Mouse (Mus musculus): Measurements from ENCODE around the gene Gja5. TPM values are rescaled to one million over a fixed set of nuclear protein-coding genes. Genes with fewer than 3 reads are reported as not detected.

Gja5 gene
- total RNA-seq, 2 experiments from 2014 or later, result 0.70 to 0.75 TPM

DNA sequence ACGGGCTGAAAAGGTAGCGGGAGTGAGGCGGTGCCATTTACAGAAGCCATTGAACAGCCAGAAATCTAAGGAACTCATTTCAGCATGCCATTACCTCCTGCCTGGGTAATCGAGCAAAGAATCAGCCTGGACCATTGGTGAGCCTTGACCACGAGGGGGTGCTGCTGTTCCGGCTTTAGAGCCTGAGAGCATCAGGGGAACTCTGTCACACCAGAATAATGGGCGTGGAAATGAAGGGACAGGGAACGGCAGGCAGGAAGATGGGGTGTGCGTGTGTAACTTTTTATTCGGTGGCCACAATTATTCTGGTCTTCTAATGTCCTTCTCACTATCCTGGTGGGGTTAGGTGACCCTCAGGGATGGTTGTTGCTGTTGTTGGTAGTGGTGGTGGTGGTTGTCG is 34.2 kb downstream of the Gja5 start:
- no peak overlapping the region for H3K27ac ChIP-seq
- intact Hi-C loops (cut with DNase I), result loop anchor here (1.0 to 2.0 kb wide), 3 partner anchors 138 to 400 kb away; no protein-coding TSS in a partner anchor
- TF ChIP-seq CTCF (IDR thresholded peaks at IDR 0.05), result peak; percentile 85
- DNase-seq (ENCODE audit: extremely low spot score in 1 of 2, low spot score in 2 of 2), result peak; percentile 88 to 91
- H3K4me3 ChIP-seq, result peak overlapping the region; percentile 17; the same call in 1 of the 2 replicates

DNA sequence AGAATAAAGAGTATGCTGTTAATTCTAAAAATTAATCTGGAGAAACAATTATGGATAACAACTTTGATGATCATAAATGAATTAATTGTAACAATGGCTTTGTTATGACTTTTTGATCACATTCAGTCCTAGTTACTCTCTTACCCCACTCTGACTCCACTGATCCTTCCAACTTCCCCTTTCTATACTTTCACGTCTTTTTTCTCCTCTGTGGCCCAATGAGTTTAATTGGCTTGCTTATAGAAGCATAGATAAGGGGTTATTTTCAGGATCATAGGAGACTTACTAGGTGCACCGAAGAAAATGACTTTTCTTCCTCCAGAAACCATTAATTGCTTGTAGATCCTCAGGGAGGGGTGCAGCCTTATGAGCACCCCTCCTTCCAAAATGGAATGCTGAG is 38.2 kb downstream of the Gja5 start:
- Histone ChIP-seq H3K27ac (no peak overlapping the region), H3K4me3 (no peak overlapping the region)
- intact Hi-C loops (cut with DNase I), result loop anchor here (10.0 kb wide), 1 partner anchor 1462 kb away; no protein-coding TSS in a partner anchor
- DNase-seq (ENCODE audit: extremely low spot score in 1 of 2, low spot score in 2 of 2), result no peak
- TF ChIP-seq CTCF (IDR thresholded peaks at IDR 0.05), result no peak

DNA sequence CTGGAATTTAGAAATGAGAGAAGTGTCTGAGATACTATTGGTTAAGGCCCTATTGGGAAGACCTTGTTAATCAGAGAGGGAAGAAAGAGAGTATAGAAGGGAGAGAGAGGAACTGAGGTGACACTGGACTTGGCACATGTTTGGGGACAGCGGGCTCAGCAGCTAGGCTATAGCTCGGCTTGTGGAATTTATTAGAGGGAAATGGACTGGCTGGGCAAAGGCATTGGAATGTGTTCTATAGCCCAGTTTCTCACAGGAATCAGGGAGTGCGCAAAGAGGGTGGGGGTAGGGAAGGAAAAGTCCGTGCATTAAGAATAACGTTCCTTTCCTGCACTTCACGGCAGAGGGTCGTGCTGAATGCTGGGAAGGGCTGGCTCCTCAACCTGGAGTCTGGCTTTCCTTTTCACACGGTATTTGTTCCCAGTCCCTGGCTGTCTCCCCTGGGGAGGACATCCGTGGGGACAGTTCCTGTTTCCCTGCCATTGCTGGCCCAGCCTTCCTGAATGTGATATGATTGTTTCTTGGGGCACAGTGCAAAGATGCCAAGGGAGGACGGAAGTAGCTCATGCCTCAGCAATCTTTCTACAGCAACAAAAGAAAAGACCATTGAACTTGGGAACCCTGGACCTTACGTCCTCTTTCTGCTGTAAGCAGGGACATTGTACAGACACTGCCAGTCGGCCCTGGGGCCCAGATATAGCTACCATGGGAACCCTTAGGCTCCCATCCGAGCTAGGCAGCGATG is 49.2 kb downstream of the Gja5 start:
- intact Hi-C loops (cut with DNase I), result no loop called here
- no peak for TF ChIP-seq CTCF (IDR thresholded peaks at IDR 0.05)
- no peak overlapping the region for H3K27ac ChIP-seq
- DNase-seq (ENCODE audit: extremely low spot score in 1 of 2, low spot score in 2 of 2), result no peak
- no peak overlapping the region for H3K4me3 ChIP-seq

DNA sequence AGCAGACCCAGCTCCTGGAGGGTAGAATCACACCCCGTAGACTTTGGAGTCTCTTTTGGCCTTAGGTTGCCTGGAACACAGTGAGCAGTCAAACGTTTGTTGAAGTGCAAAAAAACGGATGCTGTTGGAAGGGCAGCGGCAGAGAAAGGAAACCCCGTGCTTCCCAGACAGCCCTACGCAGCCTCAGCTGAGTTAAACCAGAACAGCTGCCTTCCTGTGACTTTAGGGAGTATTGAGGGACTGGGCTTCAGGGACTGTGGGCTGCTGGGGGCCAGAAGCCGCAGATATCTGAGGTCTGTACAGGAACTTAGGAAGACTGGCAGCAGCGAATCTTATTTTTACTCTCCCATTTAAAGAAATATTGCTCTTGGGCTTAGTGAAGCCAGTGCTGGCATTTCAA is 56.1 kb downstream of the Gja5 start:
- no peak for DNase-seq (ENCODE audit: extremely low spot score in 1 of 2, low spot score in 2 of 2)
- no peak overlapping the region for H3K4me3 ChIP-seq
- TF ChIP-seq CTCF (IDR thresholded peaks at IDR 0.05), result no peak
- intact Hi-C loops (cut with DNase I), result no loop called here
- no peak overlapping the region for H3K27ac ChIP-seq

DNA sequence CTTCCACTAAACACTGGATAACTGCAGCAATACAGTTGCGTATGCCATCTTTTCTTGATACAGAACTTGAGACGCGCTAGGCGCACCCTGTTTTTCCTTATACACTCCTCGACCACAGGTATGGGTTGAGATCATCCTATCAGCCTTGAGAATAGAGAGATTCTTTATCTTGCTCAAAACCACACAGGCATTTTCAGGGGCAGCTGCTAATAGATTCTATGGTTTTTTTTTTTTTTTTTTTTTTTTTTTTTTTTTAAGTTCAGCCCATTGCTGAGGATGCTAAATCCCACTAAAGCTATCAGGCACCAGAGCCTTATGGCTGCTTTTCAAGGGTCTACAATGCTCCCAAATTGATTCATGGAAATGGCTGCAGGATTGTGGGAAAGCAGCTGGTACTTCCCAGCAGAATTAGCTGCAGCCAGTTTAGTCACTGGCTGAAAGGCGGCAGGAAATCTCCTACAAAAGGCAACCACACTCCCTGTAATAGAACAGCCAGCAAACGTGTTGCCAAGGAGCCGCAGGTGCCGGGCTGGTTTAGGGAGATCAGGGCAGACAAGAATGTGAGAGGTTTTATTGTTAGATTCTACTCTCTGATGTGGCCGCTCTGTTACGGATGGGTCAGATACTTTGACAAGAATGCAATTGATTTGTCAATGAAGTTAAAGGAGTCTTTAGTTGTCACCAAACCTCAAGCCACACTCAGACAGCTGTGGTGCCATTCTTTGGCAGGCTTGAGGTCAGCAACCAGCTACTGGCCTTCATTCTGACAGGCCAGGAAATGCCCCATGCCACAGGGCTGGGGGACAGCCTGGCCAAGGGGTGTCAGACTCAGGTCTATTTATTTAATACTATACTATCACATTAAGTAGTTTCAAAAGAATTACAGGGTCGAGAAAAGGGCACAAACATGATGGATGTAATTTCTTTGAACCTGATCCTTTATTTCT is 58.9 kb downstream of the Gja5 start:
- TF ChIP-seq CTCF (IDR thresholded peaks at IDR 0.05), result no peak

DNA sequence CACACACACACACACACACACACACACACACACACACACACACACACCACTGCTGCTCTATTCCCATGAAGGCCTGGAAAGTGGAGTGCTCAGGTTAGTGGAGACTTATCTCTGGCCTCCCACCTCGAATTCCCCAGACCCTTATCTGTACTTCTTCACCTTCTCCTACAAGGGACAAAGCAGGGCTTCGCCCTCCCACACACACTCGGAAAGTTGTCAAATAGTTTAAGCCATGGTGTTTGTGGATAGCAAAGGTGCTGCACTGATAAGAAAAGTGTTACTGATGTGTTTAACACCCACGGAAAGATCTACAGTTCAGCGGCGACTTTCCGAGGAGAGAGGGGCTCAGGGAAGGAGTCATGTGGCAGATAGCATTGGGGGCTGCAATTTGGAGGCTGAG is 66.5 kb downstream of the Gja5 start:
- TF ChIP-seq CTCF (IDR thresholded peaks at IDR 0.05), result no peak
- DNase-seq (ENCODE audit: extremely low spot score in 1 of 2, low spot score in 2 of 2), result no peak
- Histone ChIP-seq H3K4me3 (no peak overlapping the region), H3K27ac (no peak overlapping the region)
- intact Hi-C loops (cut with DNase I), result no loop called here

More for the DNA sequence above, 58.9 kb downstream of the Gja5 start:
- Histone ChIP-seq H3K4me3 (no peak overlapping the region), H3K27ac (no peak overlapping the region)
- intact Hi-C loops (cut with DNase I), result no loop called here
- DNase-seq (ENCODE audit: extremely low spot score in 1 of 2, low spot score in 2 of 2), result no peak

DNA sequence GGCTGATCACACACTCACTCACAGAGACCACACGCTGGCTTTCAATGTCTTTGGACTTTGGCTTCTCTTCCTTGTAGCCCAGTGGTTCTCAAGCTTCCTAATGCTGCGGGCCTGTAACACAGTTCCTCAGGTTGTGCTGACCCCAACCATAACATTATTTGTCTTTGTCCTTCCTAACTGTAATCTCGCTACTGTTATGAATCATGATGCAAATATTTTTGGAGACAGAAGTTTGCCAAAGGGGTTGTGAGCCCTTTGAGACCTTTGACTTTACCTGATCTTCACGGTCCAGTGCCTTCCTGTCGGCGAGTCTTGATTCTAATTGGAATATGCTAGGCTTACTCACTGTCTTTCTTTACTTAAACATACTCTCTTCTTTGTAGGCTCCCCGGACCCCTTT is 70.0 kb downstream of the Gja5 start:
- no peak overlapping the region for H3K27ac ChIP-seq
- TF ChIP-seq CTCF (IDR thresholded peaks at IDR 0.05), result no peak
- no peak overlapping the region for H3K4me3 ChIP-seq
- intact Hi-C loops (cut with DNase I), result no loop called here
- DNase-seq (ENCODE audit: extremely low spot score in 1 of 2, low spot score in 2 of 2), result no peak

DNA sequence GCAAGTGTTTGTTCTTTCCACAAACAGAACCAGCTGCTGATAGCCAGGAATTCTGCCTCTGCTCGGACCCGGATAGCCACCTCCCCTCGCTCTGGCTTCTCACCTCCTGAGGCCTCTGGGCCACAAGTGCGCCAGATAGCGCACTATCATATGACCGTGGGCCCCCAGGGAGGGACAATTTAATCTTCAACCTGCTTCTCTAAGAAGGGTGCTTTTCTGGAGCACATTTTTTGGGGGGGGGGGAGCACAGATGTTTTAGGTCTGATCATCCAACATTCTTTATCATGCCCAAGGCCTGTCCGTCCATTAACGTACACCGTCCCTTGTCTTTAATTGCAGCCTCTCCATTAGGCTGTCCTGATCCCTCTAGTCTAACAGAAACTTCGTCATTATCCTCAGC is 71.1 kb downstream of the Gja5 start:
- TF ChIP-seq CTCF (IDR thresholded peaks at IDR 0.05), result no peak
- intact Hi-C loops (cut with DNase I), result no loop called here
- DNase-seq (ENCODE audit: extremely low spot score in 1 of 2, low spot score in 2 of 2), result no peak
- no peak overlapping the region for H3K27ac ChIP-seq
- H3K4me3 ChIP-seq, result no peak overlapping the region

DNA sequence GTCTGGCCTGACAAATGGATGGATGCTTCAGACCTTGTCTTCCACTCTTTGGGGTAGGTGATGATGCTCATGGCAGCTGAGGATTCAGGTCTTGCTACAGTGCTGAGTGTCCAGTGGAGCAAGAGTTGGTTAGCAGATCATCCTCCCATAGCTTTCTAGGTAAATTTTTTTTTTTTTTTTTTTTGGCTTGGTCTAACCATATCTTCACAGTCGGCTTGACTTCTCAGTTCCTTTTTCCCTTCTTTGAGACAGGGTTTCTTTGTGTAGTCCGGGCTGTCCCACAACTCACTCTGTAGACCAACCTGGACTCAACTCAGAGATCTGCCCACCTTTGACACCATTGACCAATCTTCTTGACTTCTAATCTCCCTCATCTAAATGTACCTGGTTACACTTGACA is 73.0 kb downstream of the Gja5 start:
- no peak overlapping the region for H3K27ac ChIP-seq
- no peak for TF ChIP-seq CTCF (IDR thresholded peaks at IDR 0.05)
- intact Hi-C loops (cut with DNase I), result no loop called here

DNA sequence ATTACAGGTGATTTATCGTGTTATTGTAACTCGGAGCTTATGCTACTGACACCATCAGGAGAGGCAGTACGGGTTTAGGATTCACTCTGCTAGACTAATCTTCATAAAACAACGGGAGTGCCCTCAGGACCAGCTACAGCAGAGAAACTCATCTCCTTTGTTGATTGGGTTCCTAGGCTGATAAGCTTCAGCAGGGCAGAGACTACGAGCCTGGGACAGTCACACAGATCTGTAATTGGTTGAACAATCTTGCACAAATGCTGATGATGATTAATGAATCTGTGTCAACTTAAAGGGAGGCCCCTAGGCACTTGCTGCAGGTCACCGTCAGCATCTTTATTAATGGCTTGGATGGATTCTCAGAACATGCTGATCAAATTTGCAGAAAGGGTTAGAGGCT is 74.0 kb downstream of the Gja5 start:
- no peak overlapping the region for H3K27ac ChIP-seq
- no peak for DNase-seq (ENCODE audit: extremely low spot score in 1 of 2, low spot score in 2 of 2)
- no peak overlapping the region for H3K4me3 ChIP-seq
- intact Hi-C loops (cut with DNase I), result no loop called here
- TF ChIP-seq CTCF (IDR thresholded peaks at IDR 0.05), result no peak

More for the DNA sequence above, 73.0 kb downstream of the Gja5 start:
- H3K4me3 ChIP-seq, result no peak overlapping the region
- no peak for DNase-seq (ENCODE audit: extremely low spot score in 1 of 2, low spot score in 2 of 2)

DNA sequence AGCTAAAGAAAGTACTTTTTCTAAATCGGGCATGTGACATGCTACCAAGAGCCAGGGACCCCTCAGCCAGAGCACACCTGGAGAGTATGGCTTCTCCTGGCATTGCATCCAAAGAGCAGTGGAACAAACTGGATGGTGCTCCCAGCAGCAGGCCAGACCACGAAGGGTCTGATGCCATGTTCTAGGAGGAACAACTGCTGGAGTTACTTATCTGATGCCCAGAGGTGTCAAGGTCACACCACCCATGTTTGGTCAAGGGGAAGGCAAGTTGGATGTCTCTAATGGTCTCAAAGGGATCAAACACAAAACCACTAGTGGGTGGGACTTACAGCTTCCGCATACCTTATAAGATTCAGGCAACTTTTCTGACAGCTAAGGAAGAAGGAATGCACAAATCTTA is 74.5 kb downstream of the Gja5 start:
- no peak for DNase-seq (ENCODE audit: extremely low spot score in 1 of 2, low spot score in 2 of 2)
- no peak for TF ChIP-seq CTCF (IDR thresholded peaks at IDR 0.05)
- Histone ChIP-seq H3K27ac (no peak overlapping the region), H3K4me3 (no peak overlapping the region)
- intact Hi-C loops (cut with DNase I), result no loop called here

DNA sequence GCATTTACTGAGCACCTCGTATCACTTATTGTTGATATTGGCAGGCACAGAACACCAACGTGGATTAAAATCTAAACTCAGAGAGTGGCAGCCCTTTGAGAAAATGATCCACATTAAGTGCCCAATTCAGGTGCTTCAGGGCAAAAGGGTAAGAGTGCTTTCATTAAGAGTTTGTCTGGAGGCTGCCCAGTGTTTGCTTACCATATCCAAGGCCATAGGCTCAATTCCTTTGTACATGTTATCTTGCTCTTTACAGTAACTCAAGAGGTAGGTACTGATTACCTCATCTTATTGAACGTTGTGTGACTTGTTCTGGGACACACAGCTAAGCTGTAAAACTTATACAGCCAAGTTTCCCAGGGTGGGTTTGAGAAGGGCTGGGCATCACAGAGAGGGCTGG is 77.3 kb downstream of the Gja5 start:
- H3K4me3 ChIP-seq, result no peak overlapping the region
- no peak for TF ChIP-seq CTCF (IDR thresholded peaks at IDR 0.05)
- intact Hi-C loops (cut with DNase I), result no loop called here
- DNase-seq (ENCODE audit: extremely low spot score in 1 of 2, low spot score in 2 of 2), result no peak
- H3K27ac ChIP-seq, result no peak overlapping the region
